Mouse (Mus musculus) liver, adult 2 months (tissue): ENCODE measurements around the gene Olfr1475. TPM values are rescaled to one million over a fixed set of nuclear protein-coding genes. Genes with fewer than 3 reads are reported as not detected.
"Not testable (repeated sequence)": the region's sequence is repeated elsewhere in the genome, so short reads cannot be mapped to it uniquely, and the experiment has no call there.

Experiments
- DNase-seq: peaks from one replicate; pipeline ENCODE4 v3.0.0-alpha.2; 2011; ENCODE audit warnings: low read depth, low spot score; ENCODE audit errors: extremely low read depth
- H3K27ac ChIP-seq: fragments of 200-500 bp; replicated peaks from 2 replicates; pipeline ENCODE4 v1.5.1; 2012; ENCODE audit warnings: low read depth, mild to moderate bottlenecking, control low read depth, inconsistent platforms, low read length; ENCODE audit not compliant: insufficient read depth
- H3K27me3 ChIP-seq: fragments of 200-500 bp; 2 replicates; pipeline ENCODE4 v1.6.1; 2012; ENCODE audit warnings: mild to moderate bottlenecking, moderate library complexity, low read length, inconsistent platforms; ENCODE audit not compliant: control insufficient read depth, insufficient read depth
- H3K36me3 ChIP-seq: fragments of 200-500 bp; 2 replicates; pipeline ENCODE4 v1.6.1; 2012; ENCODE audit warnings: low read length, inconsistent platforms; ENCODE audit not compliant: control insufficient read depth, insufficient read depth
- H3K4me1 ChIP-seq: fragments of 200-500 bp; 2 replicates; pipeline ENCODE4 v1.6.1; 2011; ENCODE audit warnings: low read length; ENCODE audit not compliant: control insufficient read depth, insufficient read depth
- H3K4me3 ChIP-seq: fragments of 200-500 bp; 2 replicates; pipeline ENCODE4 v1.5.1; 2011; ENCODE audit warnings: low read depth, mild to moderate bottlenecking, control low read depth, low read length, moderate library complexity; ENCODE audit not compliant: insufficient read depth
- H3K79me2 ChIP-seq: fragments of 200-500 bp; 2 replicates; pipeline ENCODE4 v1.6.1; 2012; ENCODE audit warnings: inconsistent platforms, mild to moderate bottlenecking, low read length, moderate library complexity; ENCODE audit not compliant: control insufficient read depth, insufficient read depth
- H3K9ac ChIP-seq: fragments of 200-500 bp; 2 replicates; pipeline ENCODE4 v1.6.1; 2012; ENCODE audit warnings: low read depth, mild to moderate bottlenecking, control low read depth, inconsistent platforms, low read length
- CTCF ChIP-seq: fragments of 200-500 bp; IDR thresholded peaks from 2 replicates; pipeline ENCODE4 v1.5.1; 2011; ENCODE audit warnings: low read depth, low read length, control low read depth
- POLR2A ChIP-seq: fragments of 200-500 bp; IDR thresholded peaks from 2 replicates; pipeline ENCODE4 v1.6.1; 2011; ENCODE audit warnings: low read length, control low read depth; ENCODE audit not compliant: insufficient read depth; ENCODE audit errors: extremely low read depth
- WGBS: fragments of 180-500 bp; shearing (Covaris S2); methylation state at CpG from one replicate; pipeline ENCODE4 v1.1.7; 2018; 5-methylcytosine and 5-hydroxymethylcytosine counted together
- polyA plus RNA-seq: library from polyadenylated mRNA; depleted of rRNA; stranded (reverse); fragments of >200 nt; gene quantifications from 2 replicates; pipeline ENCODE4 v1.2.3, GENCODE M21; 2012; rRNA removed
- total RNA-seq: library from RNA; depleted of rRNA; stranded (reverse); fragments of >200 nt; gene quantifications from 2 replicates; pipeline ENCODE4 v1.2.3, GENCODE M21; 2014; rRNA removed

Gene Olfr1475
- total RNA-seq (not detected in 2 replicates), polyA plus RNA-seq (not detected in 2 replicates)

DNA sequence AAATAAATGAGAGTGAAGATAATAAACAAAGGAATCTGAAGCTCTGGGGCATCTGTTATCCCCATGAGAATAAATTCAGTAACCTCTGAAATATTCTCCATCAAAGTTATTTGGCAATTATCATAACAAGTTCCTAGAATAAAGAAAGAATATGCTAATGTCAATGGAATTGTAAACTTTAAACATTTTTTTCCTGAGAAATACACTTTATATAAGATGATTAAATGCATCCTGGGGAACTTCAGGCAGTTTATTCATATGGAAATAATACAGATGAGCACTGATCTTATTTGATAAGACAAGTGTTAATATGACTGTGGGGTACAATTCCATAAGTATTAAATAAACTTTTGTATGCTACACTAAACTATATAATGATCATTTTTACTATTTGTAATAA lies at the start of gene Olfr1475:
Gene Olfr1475 (minus strand): TSS at position 101 of the 400 bp plus-strand sequence.
- TF ChIP-seq CTCF (no peak), POLR2A (no peak)
- Histone ChIP-seq H3K4me1 (no peaks in the 10 kb centered on the region), H3K79me2 (no peaks in the 10 kb centered on the region), H3K4me3 (no peak within 1 kb of the TSS), H3K36me3 (no peaks in the 10 kb centered on the region), H3K27me3 (no peaks in the 10 kb centered on the region), H3K9ac (no peak within 1 kb of the TSS), H3K27ac (no peak within 1 kb of the TSS)
- no peak for DNase-seq

DNA sequence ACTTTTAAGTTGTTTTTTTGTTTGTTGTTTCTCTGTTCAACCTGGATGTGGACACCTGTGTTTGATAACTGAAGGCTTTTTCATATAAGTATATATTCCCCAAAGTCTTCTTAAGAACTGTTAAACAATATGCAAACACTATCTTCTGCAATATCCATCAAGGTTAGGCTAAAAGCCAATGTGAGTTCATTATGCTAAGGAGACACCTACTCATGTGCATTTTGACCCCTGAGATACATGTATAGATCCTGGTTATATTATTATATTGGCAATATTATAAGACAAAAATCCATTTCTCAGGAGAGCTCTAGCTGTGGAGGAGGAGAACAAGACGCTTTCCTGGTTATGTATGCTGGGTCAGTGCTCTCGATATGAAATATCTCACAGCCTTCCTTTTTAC lies 47.6 kb upstream of the Olfr1475 start, which contains the start of gene Olfr1480:
Gene Olfr1480 (plus strand): TSS at position 301 of the 400 bp plus-strand sequence.
- Histone ChIP-seq H3K36me3 (no peaks in the 10 kb centered on the region), H3K4me3 (no peak within 1 kb of the TSS), H3K27ac (no peak within 1 kb of the TSS), H3K79me2 (no peaks in the 10 kb centered on the region), H3K9ac (no peak within 1 kb of the TSS), H3K27me3 (no peaks in the 10 kb centered on the region), H3K4me1 (no peaks in the 10 kb centered on the region)
- no peak for DNase-seq
- TF ChIP-seq CTCF, result no peak
- no peak for TF ChIP-seq POLR2A
- WGBS, result 78% methylated on average over 2 of the region's 2 CpGs

DNA sequence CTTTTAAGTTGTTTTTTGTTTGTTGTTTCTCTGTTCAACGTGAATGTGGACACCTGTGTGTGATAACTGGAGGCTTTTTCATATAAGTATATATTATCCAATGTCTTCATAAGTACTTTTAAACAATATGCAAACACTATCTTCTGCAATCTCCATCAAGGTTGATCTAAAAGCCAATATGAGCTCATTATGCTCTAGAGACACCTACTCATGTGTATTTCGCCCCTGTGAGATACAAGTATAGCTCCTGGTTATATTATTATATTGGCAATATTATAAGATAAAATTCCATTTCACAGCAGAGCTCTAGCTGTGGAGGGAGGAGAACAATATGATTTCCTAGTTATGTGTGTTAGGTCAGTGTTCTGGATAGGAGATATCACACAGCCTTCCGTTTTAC lies 20.2 kb upstream of the Olfr1475 start, which contains the start of gene Olfr1477:
Gene Olfr1477 (plus strand): TSS at position 301 of the 400 bp plus-strand sequence.
- Histone ChIP-seq H3K4me3 (no peak within 1 kb of the TSS), H3K27me3 (no peaks in the 10 kb centered on the region), H3K36me3 (no peaks in the 10 kb centered on the region), H3K27ac (no peak within 1 kb of the TSS), H3K79me2 (no peaks in the 10 kb centered on the region), H3K9ac (no peak within 1 kb of the TSS), H3K4me1 (no peaks in the 10 kb centered on the region)
- WGBS, result 55% methylated on average over 3 of the region's 3 CpGs
- no peak for DNase-seq
- TF ChIP-seq CTCF (no peak), POLR2A (no peak)

DNA sequence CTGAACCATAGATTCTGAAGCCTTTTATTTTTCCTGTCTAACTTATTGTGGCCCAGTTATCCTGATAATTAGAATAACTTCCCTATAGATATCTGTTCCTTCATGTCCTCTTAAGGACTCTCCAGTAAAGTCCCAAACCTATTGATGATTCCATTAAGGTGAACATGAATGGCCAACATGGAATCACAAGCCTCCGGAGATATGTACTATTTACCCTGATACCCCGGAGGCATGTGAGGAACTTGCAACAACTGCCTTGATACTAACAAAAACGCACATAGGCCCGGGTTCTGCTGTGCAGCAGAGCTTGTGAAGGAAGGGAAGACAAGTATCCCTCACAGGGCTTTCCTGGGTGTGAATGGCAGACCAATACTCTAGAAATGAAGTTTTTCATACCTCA lies 10.7 kb downstream of the Olfr1475 start, which contains the start of gene Olfr1474:
Gene Olfr1474 (plus strand): TSS at position 301 of the 400 bp plus-strand sequence.
- 76% methylated on average over 4 of the region's 4 CpGs for WGBS
- DNase-seq, result not testable (repeated sequence)

DNA sequence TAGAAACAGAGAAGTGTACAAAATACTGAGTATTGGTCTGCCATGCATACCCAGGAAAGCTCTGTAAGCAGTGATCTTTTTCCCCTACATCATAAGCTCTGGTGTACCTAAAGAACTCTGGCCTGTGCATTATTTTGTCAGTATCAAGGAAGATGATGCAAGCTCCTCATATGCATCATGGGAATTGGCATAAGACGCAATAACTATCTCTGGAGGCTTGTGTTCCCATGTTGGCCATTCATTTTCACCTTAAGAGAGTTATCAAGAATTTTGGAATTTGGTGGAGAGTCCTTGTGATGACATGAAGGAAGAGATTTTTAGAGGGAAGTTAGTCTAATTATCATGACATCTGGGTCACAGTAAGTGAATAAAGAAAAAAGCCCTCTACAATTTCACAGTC lies 24.0 kb downstream of the Olfr1475 start, which contains the start of gene Olfr1472:
Gene Olfr1472 (minus strand): TSS at position 101 of the 400 bp plus-strand sequence.
- no peak for DNase-seq
- Histone ChIP-seq H3K27ac (no peak within 1 kb of the TSS), H3K36me3 (no peaks in the 10 kb centered on the region), H3K4me1 (no peaks in the 10 kb centered on the region), H3K27me3 (no peaks in the 10 kb centered on the region), H3K4me3 (no peak within 1 kb of the TSS), H3K79me2 (no peaks in the 10 kb centered on the region), H3K9ac (no peak within 1 kb of the TSS)
- 69% methylated on average over 1 of the region's 1 CpGs for WGBS
- TF ChIP-seq CTCF (no peak), POLR2A (no peak)

More for the DNA sequence above, 10.7 kb downstream of the Olfr1475 start, which contains the start of gene Olfr1474:
- H3K27ac ChIP-seq, H3K4me1 ChIP-seq, H3K9ac ChIP-seq, H3K27me3 ChIP-seq, H3K4me3 ChIP-seq, H3K36me3 ChIP-seq, H3K79me2 ChIP-seq: not testable (repeated sequence)

DNA sequence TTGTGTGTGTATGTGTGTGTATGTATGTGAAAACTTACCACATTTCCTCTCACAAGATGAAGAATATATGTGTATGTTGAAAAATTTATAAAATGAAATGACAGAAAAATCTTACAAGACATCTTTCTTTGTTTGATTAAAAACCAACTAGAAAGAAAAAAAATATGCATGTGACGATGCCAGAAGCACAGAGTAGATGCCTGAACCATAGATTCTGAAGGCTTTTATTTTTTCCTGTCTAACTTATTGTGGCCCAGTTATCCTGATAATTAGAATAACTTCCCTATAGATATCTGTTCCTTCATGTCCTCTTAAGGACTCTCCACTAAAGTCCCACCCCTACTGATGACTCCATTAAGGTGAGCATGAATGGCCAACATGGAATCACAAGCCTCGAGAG lies 36.9 kb downstream of the Olfr1475 start, which contains the start of gene Olfr1471:
Gene Olfr1471 (plus strand): TSS at position 301 of the 400 bp plus-strand sequence.
- H3K79me2 ChIP-seq, H3K4me3 ChIP-seq, H3K27ac ChIP-seq, H3K4me1 ChIP-seq, H3K36me3 ChIP-seq, DNase-seq, H3K9ac ChIP-seq, H3K27me3 ChIP-seq: not testable (repeated sequence)
- 57% methylated on average over 2 of the region's 2 CpGs for WGBS

Other genes starting within 250 kb of the Olfr1475 start
- gene Olfr1463, start 248.9 kb downstream of the Olfr1475 start, total RNA-seq, result not detected in 2 replicates
- gene Olfr1463, start 248.9 kb downstream of the Olfr1475 start, polyA plus RNA-seq, result not detected in 2 replicates
- not detected in 2 replicates for gene Olfr1465, start 164.7 kb downstream of the Olfr1475 start, total RNA-seq
- gene Olfr1465, start 164.7 kb downstream of the Olfr1475 start, polyA plus RNA-seq, result not detected in 2 replicates
- gene Olfr1466, start 141.3 kb downstream of the Olfr1475 start, total RNA-seq, result not detected in 2 replicates
- not detected in 2 replicates for gene Olfr1466, start 141.3 kb downstream of the Olfr1475 start, polyA plus RNA-seq
- gene Olfr1467, start 118.0 kb downstream of the Olfr1475 start, total RNA-seq, result not detected in 2 replicates
- gene Olfr1467, start 118.0 kb downstream of the Olfr1475 start, polyA plus RNA-seq, result not detected in 2 replicates
- gene Olfr1469, start 72.3 kb downstream of the Olfr1475 start, total RNA-seq, result not detected in 2 replicates
- not detected in 2 replicates for gene Olfr1469, start 72.3 kb downstream of the Olfr1475 start, polyA plus RNA-seq
- gene Olfr1471, start 36.8 kb downstream of the Olfr1475 start, total RNA-seq, result not detected in 2 replicates
- gene Olfr1471, start 36.8 kb downstream of the Olfr1475 start, polyA plus RNA-seq, result not detected in 2 replicates
- not detected in 2 replicates for gene Olfr1472, start 24.1 kb downstream of the Olfr1475 start, total RNA-seq
- gene Olfr1472, start 24.1 kb downstream of the Olfr1475 start, polyA plus RNA-seq, result not detected in 2 replicates
- gene Olfr1474, start 10.6 kb downstream of the Olfr1475 start, total RNA-seq, result not detected in 2 replicates
- not detected in 2 replicates for gene Olfr1474, start 10.6 kb downstream of the Olfr1475 start, polyA plus RNA-seq
- not detected in 2 replicates for gene Olfr1477, start 20.4 kb upstream of the Olfr1475 start, total RNA-seq
- gene Olfr1477, start 20.4 kb upstream of the Olfr1475 start, polyA plus RNA-seq, result not detected in 2 replicates
- not detected in 2 replicates for gene Olfr1480, start 47.7 kb upstream of the Olfr1475 start, total RNA-seq
- gene Olfr1480, start 47.7 kb upstream of the Olfr1475 start, polyA plus RNA-seq, result not detected in 2 replicates
- not detected in 2 replicates for gene Olfr1484, start 103.3 kb upstream of the Olfr1475 start, total RNA-seq
- not detected in 2 replicates for gene Olfr1484, start 103.3 kb upstream of the Olfr1475 start, polyA plus RNA-seq
- gene Olfr1487, start 137.2 kb upstream of the Olfr1475 start, total RNA-seq, result not detected in 2 replicates
- gene Olfr1487, start 137.2 kb upstream of the Olfr1475 start, polyA plus RNA-seq, result not detected in 2 replicates
- not detected in 2 replicates for gene Olfr1489, start 151.4 kb upstream of the Olfr1475 start, total RNA-seq
- not detected in 2 replicates for gene Olfr1489, start 151.4 kb upstream of the Olfr1475 start, polyA plus RNA-seq
- gene Olfr1490, start 170.9 kb upstream of the Olfr1475 start, total RNA-seq, result not detected in 2 replicates
- gene Olfr1490, start 170.9 kb upstream of the Olfr1475 start, polyA plus RNA-seq, result not detected in 2 replicates
- gene Olfr1491, start 217.1 kb upstream of the Olfr1475 start, total RNA-seq, result not detected in 2 replicates
- gene Olfr1491, start 217.1 kb upstream of the Olfr1475 start, polyA plus RNA-seq, result not detected in 2 replicates
- gene Olfr1493-ps1, start 243.1 kb upstream of the Olfr1475 start, total RNA-seq, result not detected in 2 replicates
- not detected in 2 replicates for gene Olfr1493-ps1, start 243.1 kb upstream of the Olfr1475 start, polyA plus RNA-seq